Mouse (Mus musculus): Measurements from ENCODE around the gene Gltp. TPM values are rescaled to one million over a fixed set of nuclear protein-coding genes. Genes with fewer than 3 reads are reported as not detected.

Gltp gene
- polyA plus RNA-seq (2012; rRNA removed), result 119 and 327 TPM in 2 replicates

DNA sequence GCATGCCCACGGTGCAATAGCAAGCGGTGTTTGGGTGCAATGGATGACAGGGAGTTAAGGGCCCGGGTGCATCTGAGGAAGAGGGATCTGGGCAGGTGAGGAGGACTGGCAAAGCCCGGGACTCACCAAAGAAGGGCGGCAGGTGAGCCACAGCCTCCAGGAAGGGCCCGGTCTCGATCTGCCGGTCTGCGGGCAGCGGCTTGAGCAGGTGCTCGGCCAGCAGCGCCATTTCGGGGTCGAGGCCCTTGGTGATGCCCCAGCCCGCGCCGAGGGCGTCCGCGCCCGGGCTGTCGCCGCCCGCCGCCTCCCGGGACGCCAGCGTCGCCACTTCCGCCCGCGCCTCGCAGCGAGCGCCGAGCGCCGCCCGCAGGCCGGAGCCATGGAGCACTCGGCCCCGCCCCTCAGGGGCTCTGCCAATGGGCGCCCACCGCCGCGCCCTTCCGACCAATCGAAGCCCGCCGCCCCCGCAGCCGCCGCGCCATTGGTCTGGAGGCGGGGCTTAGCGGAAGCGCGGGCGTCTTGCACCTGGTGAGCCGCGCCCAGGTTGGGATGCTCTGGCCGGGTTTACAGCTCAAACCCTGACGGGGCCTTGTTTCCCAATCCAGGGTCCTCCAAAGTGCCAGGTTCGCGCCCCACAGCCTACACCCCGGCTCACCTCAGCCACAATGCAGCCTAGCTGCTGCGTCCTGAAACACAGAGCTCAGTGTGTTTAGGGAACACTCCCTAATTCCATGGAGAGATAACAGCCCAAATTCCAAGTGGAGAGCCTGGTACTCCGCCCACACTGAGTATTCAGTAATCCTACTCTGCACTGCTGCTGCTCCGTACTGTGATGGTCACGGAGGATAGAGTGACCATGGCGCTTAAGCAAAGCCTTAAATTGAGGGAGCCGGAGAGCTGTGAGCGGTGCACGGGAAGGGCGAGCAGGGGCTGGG is at the start of gene Gltp:
Gene Gltp (minus strand): TSS at position 352 of the 935 bp plus-strand sequence.
- peak within 1 kb of the TSS; percentile 91 for H3K4me3 ChIP-seq (ENCODE audit: low read depth, low read length)
- peaks cover 27% of the 10 kb centered on the region for H3K4me1 ChIP-seq (ENCODE audit: control insufficient read depth, insufficient read depth, insufficient read length, low read length)
- peak within 1 kb of the TSS; percentile 75 for H3K27ac ChIP-seq (ENCODE audit: insufficient read depth, low read depth, low read length)
- H3K36me3 ChIP-seq (ENCODE audit: control insufficient read depth, insufficient read depth, low read length), result no peaks in the 10 kb centered on the region
- H3K27me3 ChIP-seq (ENCODE audit: control insufficient read depth, insufficient read depth, low read length), result no peaks in the 10 kb centered on the region
- WGBS, result 6% methylated on average over 62 of the region's 75 CpGs
- TF ChIP-seq POLR2A (IDR thresholded peaks at IDR 0.05; ENCODE audit: low read depth, low read length) (peak; percentile 55; the same call in 1 of the 2 replicates), CTCF (IDR thresholded peaks at IDR 0.05; ENCODE audit: extremely low read depth, insufficient read length, insufficient replicate concordance, low read depth, low read length) (no peak)

DNA sequence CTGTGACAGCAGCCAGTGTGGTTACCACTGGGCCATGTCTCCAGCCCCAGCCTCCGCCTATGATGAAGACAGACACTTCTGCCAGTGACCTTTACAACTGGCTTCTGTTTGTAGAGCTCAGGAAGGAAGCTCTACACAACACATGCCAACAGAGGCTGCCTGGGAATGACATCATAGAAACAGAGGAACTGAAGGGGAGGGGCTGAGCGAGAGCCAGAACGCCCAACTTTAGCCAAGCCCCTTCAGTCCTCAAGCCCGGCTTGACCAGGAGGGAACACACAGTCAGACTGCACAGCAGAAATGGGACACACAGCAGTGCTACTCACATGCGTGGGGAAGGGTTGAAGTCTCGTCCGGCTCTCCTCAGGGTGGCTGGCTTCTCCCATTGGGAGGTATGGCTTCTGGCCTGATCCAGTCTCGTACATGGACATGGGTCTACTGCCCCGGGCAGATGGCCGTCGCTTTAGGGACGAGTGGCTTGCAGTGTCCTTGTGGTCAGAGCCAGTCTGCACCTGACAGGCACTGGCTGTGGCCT is 48.0 kb upstream of the Gltp start:
- no peak for TF ChIP-seq CTCF (IDR thresholded peaks at IDR 0.05; ENCODE audit: extremely low read depth, insufficient read length, insufficient replicate concordance, low read depth, low read length)
- TF ChIP-seq POLR2A (IDR thresholded peaks at IDR 0.05; ENCODE audit: low read depth, low read length), result no peak
- Histone ChIP-seq H3K27me3 (ENCODE audit: control insufficient read depth, insufficient read depth, low read length) (no peaks in the 10 kb centered on the region), H3K27ac (ENCODE audit: insufficient read depth, low read depth, low read length) (no peak overlapping the region), H3K36me3 (ENCODE audit: control insufficient read depth, insufficient read depth, low read length) (peaks cover 75% of the 10 kb centered on the region), H3K4me3 (ENCODE audit: low read depth, low read length) (no peak overlapping the region), H3K4me1 (ENCODE audit: control insufficient read depth, insufficient read depth, insufficient read length, low read length) (no peaks in the 10 kb centered on the region; the same call in 1 of the 2 replicates)
- 84% methylated on average over 12 of the region's 12 CpGs for WGBS

DNA sequence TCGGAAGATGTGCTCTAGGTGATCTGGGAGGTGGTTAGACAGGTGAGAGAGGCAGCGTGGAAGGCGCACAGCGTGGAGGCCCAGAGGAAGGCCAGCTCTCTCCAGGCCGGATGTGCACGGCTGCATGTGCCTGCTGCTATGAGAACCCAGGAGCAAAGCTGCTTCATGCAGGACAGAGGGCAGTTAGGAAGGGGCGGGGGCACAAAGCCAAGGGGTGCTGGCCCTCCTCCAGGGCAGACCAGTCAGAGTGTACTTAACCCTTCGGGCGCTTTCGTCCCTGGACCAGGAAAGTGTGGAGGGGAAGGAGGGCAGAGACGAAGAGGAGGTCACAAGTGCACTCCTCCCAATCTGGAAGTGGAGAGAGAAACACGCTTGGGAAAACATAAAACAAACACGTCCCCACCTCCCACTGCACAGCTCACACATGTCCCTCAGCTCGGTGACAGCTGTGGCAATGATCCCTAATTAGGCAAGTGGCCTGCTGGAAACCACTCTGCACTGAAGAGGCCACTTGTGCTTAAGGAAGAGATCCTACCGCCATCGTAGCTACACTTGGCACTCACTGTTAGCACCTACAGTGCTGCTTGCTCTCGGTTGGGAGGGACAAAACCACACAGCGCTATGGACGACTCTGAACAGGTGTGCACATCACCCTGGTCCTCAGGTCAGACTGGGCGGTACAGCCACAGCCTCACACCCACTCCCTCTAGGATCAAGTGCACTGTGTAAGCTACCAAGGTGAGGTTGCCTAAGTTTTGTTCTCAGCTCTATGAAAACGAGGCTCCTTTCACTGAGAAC is 46.5 kb upstream of the Gltp start:
- H3K4me1 ChIP-seq (ENCODE audit: control insufficient read depth, insufficient read depth, insufficient read length, low read length), result no peaks in the 10 kb centered on the region; the same call in 1 of the 2 replicates
- H3K27ac ChIP-seq (ENCODE audit: insufficient read depth, low read depth, low read length), result no peak overlapping the region
- H3K4me3 ChIP-seq (ENCODE audit: low read depth, low read length), result no peak overlapping the region
- no peak for TF ChIP-seq CTCF (IDR thresholded peaks at IDR 0.05; ENCODE audit: extremely low read depth, insufficient read length, insufficient replicate concordance, low read depth, low read length)
- TF ChIP-seq POLR2A (IDR thresholded peaks at IDR 0.05; ENCODE audit: low read depth, low read length), result no peak
- 80% methylated on average over 21 of the region's 21 CpGs for WGBS
- no peaks in the 10 kb centered on the region for H3K27me3 ChIP-seq (ENCODE audit: control insufficient read depth, insufficient read depth, low read length)
- peaks cover 74% of the 10 kb centered on the region for H3K36me3 ChIP-seq (ENCODE audit: control insufficient read depth, insufficient read depth, low read length)

DNA sequence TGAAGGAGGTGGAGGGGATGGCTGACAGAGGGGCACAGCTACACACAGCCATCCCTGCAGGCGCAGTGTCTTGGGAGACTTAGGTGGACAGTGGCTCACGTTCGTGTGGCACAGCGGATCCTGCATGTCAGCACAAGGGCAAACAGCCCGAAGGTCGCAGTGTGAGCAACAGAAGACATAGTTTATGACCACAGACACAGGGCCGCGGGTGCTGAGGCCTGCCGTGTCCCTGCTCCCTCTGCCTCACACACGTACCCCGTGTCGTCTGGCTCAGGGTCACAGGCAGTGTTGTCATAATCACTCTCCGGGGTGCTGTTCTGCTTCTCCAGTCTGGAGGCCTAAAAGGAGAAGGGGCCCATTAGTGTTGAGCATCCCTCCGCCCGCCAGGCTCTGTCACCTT is 42.8 kb upstream of the Gltp start:
- H3K27ac ChIP-seq (ENCODE audit: insufficient read depth, low read depth, low read length), result no peak overlapping the region
- no peaks in the 10 kb centered on the region for H3K27me3 ChIP-seq (ENCODE audit: control insufficient read depth, insufficient read depth, low read length)
- H3K4me3 ChIP-seq (ENCODE audit: low read depth, low read length), result no peak overlapping the region
- H3K4me1 ChIP-seq (ENCODE audit: control insufficient read depth, insufficient read depth, insufficient read length, low read length), result no peaks in the 10 kb centered on the region
- TF ChIP-seq POLR2A (IDR thresholded peaks at IDR 0.05; ENCODE audit: low read depth, low read length), result no peak
- no peak for TF ChIP-seq CTCF (IDR thresholded peaks at IDR 0.05; ENCODE audit: extremely low read depth, insufficient read length, insufficient replicate concordance, low read depth, low read length)
- WGBS, result 92% methylated on average over 15 of the region's 15 CpGs
- peaks cover 72% of the 10 kb centered on the region for H3K36me3 ChIP-seq (ENCODE audit: control insufficient read depth, insufficient read depth, low read length)

DNA sequence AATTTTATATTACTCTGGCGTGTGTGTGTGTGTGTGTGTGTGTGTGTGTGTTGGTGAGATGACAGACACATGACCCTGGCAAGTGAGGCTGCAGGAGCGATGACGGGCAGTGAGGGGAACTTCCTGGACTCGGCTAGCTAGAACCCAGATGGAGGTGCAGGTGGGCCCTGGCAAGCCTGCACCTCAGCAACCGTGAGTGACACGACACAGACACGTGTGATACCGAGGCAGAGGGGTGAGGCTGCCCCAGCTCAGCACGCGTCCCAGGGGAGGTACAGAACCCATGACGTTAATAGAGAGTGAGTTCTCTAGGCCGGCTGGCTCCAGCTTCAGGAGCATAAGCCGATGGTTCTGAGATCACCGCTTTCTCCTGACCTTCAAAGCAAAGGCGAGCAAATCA is 41.2 kb upstream of the Gltp start:
- Histone ChIP-seq H3K4me1 (ENCODE audit: control insufficient read depth, insufficient read depth, insufficient read length, low read length) (no peaks in the 10 kb centered on the region), H3K36me3 (ENCODE audit: control insufficient read depth, insufficient read depth, low read length) (peaks cover 72% of the 10 kb centered on the region), H3K27ac (ENCODE audit: insufficient read depth, low read depth, low read length) (no peak overlapping the region), H3K27me3 (ENCODE audit: control insufficient read depth, insufficient read depth, low read length) (no peaks in the 10 kb centered on the region), H3K4me3 (ENCODE audit: low read depth, low read length) (no peak overlapping the region)
- WGBS, result 90% methylated on average over 15 of the region's 15 CpGs
- TF ChIP-seq CTCF (IDR thresholded peaks at IDR 0.05; ENCODE audit: extremely low read depth, insufficient read length, insufficient replicate concordance, low read depth, low read length), result no peak
- TF ChIP-seq POLR2A (IDR thresholded peaks at IDR 0.05; ENCODE audit: low read depth, low read length), result no peak

DNA sequence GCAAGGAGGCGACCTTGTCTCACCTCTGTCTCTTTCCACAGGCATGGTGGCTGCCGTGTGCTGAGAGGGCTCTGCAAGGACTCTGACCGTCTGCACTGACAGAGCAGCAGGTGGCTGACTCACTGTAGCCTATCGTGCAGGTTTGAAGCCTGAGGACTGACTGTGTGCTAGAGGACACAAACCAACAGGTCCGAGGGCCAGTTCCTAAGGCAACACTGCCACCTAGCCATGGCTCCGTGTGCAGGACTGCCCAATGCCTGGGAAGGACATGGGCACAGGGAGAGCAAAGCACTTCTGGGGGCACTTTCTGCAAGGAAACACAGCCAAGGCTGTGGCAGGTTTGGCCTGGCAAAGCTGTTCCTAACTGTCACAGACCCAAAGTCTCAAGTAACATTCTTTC is 40.7 kb upstream of the Gltp start:
- TF ChIP-seq POLR2A (IDR thresholded peaks at IDR 0.05; ENCODE audit: low read depth, low read length) (no peak), CTCF (IDR thresholded peaks at IDR 0.05; ENCODE audit: extremely low read depth, insufficient read length, insufficient replicate concordance, low read depth, low read length) (peak; percentile 14; the same call in 1 of the 2 replicates)
- Histone ChIP-seq H3K27ac (ENCODE audit: insufficient read depth, low read depth, low read length) (no peak overlapping the region), H3K36me3 (ENCODE audit: control insufficient read depth, insufficient read depth, low read length) (peaks cover 67% of the 10 kb centered on the region), H3K4me3 (ENCODE audit: low read depth, low read length) (no peak overlapping the region), H3K4me1 (ENCODE audit: control insufficient read depth, insufficient read depth, insufficient read length, low read length) (no peaks in the 10 kb centered on the region), H3K27me3 (ENCODE audit: control insufficient read depth, insufficient read depth, low read length) (no peaks in the 10 kb centered on the region)
- WGBS, result 71% methylated on average over 6 of the region's 6 CpGs
